Mouse (Mus musculus) G1E (cell line): ENCODE measurements around the gene Fanci.

ENCODE experiments used
- CTCF ChIP-seq: IDR thresholded peaks from 2 replicates; pipeline ENCODE4 v1.5.1; 2012; ENCODE audit warnings: low read depth, low read length, inconsistent platforms, mixed read lengths
- GATA1 ChIP-seq: IDR thresholded peaks from 2 replicates; pipeline ENCODE4 v1.6.1; 2012; ENCODE audit warnings: borderline replicate concordance, low read length, inconsistent platforms, mixed read lengths
- GATA2 ChIP-seq: IDR thresholded peaks from 2 replicates; pipeline ENCODE4 v1.6.1; 2012; ENCODE audit warnings: low read depth, low read length, inconsistent platforms, borderline replicate concordance
- POLR2AphosphoS5 ChIP-seq: IDR thresholded peaks from 2 replicates; pipeline ENCODE4 v1.6.1; 2012; ENCODE audit warnings: low read depth, low read length, inconsistent platforms; ENCODE audit not compliant: insufficient replicate concordance
- TAL1 ChIP-seq: conservative IDR thresholded peaks from 2 replicates; pipeline ENCODE4 v1.6.1; 2012; ENCODE audit warnings: low read depth, low read length, inconsistent platforms, mixed read lengths

- TF ChIP-seq CTCF (no peak), GATA1 (no peak), TAL1 (no peak), GATA2 (no peak), POLR2AphosphoS5 (no peak)
These were observed 94.8 kb downstream of the Fanci start for GRCm38 (mm10) chr7:79486528-79486927.
